Mouse (Mus musculus) retina, postnatal 7 days (tissue): Measurements from ENCODE around the gene Cacna1e.

Experiments
- DNase-seq: peaks from one replicate; pipeline ENCODE4 v3.0.0-alpha.2; 2012; ENCODE audit warnings: low read depth, low spot score

Cacna1e gene

GRCm38 (mm10) chr1:154884275-154885206, at the start of gene Cacna1e:
Gene Cacna1e, minus strand, starts transcription at chr1:154884501.
- DNase-seq: no peak

GRCm38 (mm10) chr1:154918406-154918805, 34.1 kb upstream of the Cacna1e start:
- DNase-seq: no peak

- no peak for DNase-seq
These were observed 33.1 kb upstream of the Cacna1e start for GRCm38 (mm10) chr1:154917438-154917837.

- no peak for DNase-seq
These were observed 25.3 kb upstream of the Cacna1e start for GRCm38 (mm10) chr1:154909554-154909953.

- DNase-seq: no peak
These were observed 13.1 kb upstream of the Cacna1e start for GRCm38 (mm10) chr1:154897390-154897789.

- DNase-seq: no peak
These were observed 5.9 kb upstream of the Cacna1e start for GRCm38 (mm10) chr1:154890244-154890643.

GRCm38 (mm10) chr1:154888495-154888894, 4.2 kb upstream of the Cacna1e start:
- DNase-seq: no peak

- DNase-seq: no peak
These were observed 3.7 kb upstream of the Cacna1e start for GRCm38 (mm10) chr1:154888018-154888417.

- DNase-seq: no peak
These were observed 3.2 kb upstream of the Cacna1e start for GRCm38 (mm10) chr1:154887546-154887945.

- no peak for DNase-seq
These were observed 2.3 kb upstream of the Cacna1e start for GRCm38 (mm10) chr1:154886611-154887010.

- no peak for DNase-seq
These were observed 877 bp upstream of the Cacna1e start for GRCm38 (mm10) chr1:154885207-154885548.

GRCm38 (mm10) chr1:154883596-154884191, 607 bp downstream of the Cacna1e start:
- no peak for DNase-seq

GRCm38 (mm10) chr1:154865981-154866380, 18.3 kb downstream of the Cacna1e start:
- DNase-seq: no peak

- no peak for DNase-seq
These were observed 22.9 kb downstream of the Cacna1e start for GRCm38 (mm10) chr1:154861416-154861815.

- no peak for DNase-seq
These were observed 29.7 kb downstream of the Cacna1e start for GRCm38 (mm10) chr1:154854564-154854963.

GRCm38 (mm10) chr1:154850515-154851287, 33.6 kb downstream of the Cacna1e start:
- no peak for DNase-seq

- DNase-seq: no peak
These were observed 35.4 kb downstream of the Cacna1e start for GRCm38 (mm10) chr1:154848683-154849579.

- DNase-seq: no peak
These were observed 37.4 kb downstream of the Cacna1e start for GRCm38 (mm10) chr1:154846900-154847299.

- no peak for DNase-seq
These were observed 40.9 kb downstream of the Cacna1e start for GRCm38 (mm10) chr1:154843427-154843826.

- DNase-seq: no peak
These were observed 42.0 kb downstream of the Cacna1e start for GRCm38 (mm10) chr1:154842336-154842735.

GRCm38 (mm10) chr1:154841057-154841630, 43.2 kb downstream of the Cacna1e start:
- DNase-seq: no peak
